Mouse (Mus musculus) spleen, postnatal 4 days (tissue): ENCODE measurements around the gene Arl4c.
A peak's percentile ranks its signal among the peaks of the same experiment; 100 is the strongest.

Experiments
- DNase-seq, 2 experiments: peaks; one replicate each; pipeline ENCODE4 v3.0.0; 2022; ENCODE audit warnings: low spot score in 2 of 2

Arl4c gene

GRCm38 (mm10) chr1:88701870-88702661 lies at the start of gene Arl4c:
Gene Arl4c (minus strand): TSS chr1:88702221.
- peak; percentile 71 to 87 for DNase-seq

GRCm38 (mm10) chr1:88751332-88751731 lies 49.3 kb upstream of the Arl4c start:
- DNase-seq, result no peak

DNA sequence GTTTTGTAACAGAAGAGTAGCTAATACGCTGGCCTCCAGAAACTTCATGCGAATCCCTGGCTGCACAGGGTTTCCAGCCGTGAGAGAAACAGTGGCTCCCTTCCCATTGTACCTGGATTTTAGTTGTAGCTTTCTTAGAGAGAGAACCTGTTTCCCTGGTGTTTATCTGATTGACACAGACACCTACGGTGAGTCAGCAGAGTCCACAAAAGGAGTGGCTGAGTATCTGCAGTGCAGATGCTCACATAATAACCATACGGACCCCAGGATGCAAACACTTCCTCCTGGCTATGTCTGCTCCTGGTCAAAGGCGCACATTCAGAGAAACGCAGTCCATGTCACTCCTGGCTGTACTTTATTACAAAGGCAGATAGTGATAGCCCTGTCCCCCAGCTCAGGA lies 48.6 kb upstream of the Arl4c start:
- no peak for DNase-seq

- DNase-seq, result no peak
Observed at GRCm38 (mm10) chr1:88750126-88750525, 48.1 kb upstream of the Arl4c start.

DNA sequence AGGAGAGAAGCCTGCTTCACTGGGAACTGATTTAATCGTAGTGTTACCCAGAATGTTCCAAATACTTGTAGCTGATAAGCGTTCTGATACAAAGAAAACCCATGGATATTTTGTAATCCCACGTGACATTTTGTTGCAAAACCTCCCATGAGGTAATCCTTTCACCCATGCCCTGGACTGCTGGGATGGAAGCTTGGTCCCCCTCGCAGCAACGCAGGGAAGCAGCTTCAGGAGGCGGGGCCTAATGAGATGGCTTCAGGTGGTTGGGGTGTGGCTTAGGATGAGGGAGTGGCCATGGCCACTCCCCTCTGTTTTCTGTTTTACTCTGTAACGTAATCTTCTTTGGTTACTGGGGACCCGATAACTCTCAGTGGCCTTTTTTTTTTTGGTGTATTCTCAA lies 47.1 kb upstream of the Arl4c start:
- no peak for DNase-seq

DNA sequence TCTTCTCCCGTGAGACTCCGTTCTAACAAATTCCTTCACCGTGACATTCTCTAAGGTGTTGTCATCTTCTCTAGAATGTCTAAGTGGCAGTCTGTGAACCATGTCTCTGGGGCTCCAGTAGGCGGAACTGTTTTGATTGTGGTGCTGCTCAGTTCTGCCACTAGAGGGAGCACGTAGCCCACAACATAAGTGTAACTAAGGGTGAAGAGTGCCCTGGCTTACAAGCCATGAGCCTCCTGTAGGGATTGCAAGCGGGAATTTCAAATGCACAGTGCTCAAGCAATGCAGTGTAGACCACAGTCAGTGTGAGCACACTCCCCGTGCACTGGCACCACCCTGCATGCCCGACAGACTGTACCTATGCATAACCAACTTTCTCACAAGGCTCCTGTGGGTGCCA lies 43.2 kb upstream of the Arl4c start:
- peak; percentile 57 to 73 for DNase-seq

- DNase-seq, result no peak
Observed at GRCm38 (mm10) chr1:88744261-88744660, 42.2 kb upstream of the Arl4c start.

- DNase-seq, result no peak
Observed at GRCm38 (mm10) chr1:88742372-88742771, 40.4 kb upstream of the Arl4c start.

DNA sequence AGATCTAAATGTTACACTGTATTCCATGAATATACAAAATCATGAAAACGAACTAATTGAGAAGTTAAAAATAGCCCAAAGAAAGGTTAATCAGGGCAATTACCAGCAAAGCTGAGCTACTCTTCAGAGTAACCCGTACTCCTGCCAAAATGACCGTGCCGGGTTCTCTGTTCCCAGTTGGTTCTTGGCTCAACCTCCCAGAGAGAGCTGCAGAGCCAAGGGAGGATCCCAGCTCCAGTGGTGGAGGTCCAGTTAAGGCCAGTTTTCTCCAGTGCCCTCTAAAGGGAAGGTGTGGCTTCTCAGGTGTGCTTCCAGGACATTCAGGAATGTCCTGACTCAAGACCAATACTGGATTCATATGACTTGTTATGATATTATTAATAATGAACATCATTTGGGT lies 37.5 kb upstream of the Arl4c start:
- no peak for DNase-seq

GRCm38 (mm10) chr1:88738931-88739330 lies 36.9 kb upstream of the Arl4c start:
- no peak for DNase-seq

DNA sequence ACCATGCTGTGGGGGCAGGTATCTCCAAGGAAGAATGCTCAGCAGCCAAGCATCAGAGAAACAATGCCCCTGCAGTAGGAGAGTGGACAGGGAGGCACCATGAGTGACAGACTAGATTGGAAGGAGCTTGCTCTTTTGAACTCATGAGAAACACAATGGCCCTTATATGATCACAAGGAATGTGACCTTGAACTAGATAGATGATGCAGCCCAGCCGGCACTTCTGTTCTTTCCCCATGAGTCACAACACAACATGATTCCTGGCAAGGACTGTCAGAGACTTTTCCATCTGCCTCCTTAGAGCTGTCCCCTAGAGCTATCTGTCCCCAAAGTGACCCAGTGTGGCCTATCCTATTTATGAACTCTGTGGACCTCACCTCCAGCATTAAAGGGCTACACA lies 27.5 kb upstream of the Arl4c start:
- no peak for DNase-seq

DNA sequence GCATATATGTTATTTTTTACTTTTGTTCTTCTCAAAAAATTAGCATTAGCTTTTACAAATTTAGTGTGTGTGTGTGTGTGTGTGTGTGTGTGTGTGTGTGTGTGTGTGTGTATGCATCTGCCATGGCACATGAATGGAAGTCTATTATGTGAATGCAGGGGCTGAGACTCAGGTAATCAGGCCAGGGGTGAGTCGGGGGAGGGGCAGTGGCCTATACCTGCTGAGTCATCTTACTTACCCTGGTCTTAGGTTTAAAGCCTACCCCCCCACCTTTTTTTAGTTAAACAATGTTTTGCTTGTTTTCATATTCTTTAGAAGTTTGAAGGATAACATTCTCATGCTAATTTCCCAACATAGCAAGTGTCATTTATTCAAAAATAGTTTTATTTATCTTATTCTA lies 25.3 kb upstream of the Arl4c start:
- no peak for DNase-seq

- no peak for DNase-seq
Observed at GRCm38 (mm10) chr1:88725716-88726115, 23.7 kb upstream of the Arl4c start.

GRCm38 (mm10) chr1:88720626-88721229 lies 18.7 kb upstream of the Arl4c start:
- no peak for DNase-seq

- no peak for DNase-seq
Observed at GRCm38 (mm10) chr1:88718563-88718962, 16.5 kb upstream of the Arl4c start.

DNA sequence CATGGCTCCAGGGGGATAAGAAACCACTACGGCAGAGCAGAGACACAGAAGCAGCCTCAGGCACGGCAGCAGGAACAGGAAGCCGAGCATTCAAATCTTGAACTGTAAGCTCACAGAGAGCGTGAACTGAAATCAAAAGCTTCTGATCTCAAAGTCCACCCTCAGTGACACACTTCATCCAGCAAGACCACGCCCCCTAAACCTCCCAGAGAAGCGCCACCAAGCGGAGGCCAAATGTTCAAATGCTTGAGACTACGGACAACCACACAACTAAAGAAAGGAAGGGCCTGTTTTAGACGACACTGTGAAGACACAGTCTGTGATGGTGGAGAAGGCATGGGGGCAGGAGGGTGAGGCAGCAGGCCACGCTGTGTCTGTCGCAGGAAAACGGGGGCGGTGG lies 15.7 kb upstream of the Arl4c start:
- no peak for DNase-seq

DNA sequence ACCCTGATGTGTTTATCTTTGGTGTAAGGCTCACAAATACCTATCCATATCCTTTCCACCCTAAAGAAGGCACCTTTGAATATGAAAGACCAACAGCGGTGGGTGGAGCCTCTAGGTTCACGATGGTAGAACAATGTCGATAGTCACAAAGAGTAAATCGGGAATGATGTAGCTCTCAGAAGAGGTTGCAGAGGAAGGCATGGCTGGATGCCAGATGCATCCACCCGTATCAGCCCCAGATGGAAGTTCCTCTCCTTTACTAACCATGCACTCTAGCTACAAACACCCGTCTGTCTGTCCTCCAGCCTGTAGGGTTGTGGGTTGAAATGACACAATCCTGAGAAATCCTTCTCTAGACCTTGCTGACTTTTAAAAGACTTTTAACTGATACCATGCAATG lies 10.0 kb upstream of the Arl4c start:
- DNase-seq, result no peak

DNA sequence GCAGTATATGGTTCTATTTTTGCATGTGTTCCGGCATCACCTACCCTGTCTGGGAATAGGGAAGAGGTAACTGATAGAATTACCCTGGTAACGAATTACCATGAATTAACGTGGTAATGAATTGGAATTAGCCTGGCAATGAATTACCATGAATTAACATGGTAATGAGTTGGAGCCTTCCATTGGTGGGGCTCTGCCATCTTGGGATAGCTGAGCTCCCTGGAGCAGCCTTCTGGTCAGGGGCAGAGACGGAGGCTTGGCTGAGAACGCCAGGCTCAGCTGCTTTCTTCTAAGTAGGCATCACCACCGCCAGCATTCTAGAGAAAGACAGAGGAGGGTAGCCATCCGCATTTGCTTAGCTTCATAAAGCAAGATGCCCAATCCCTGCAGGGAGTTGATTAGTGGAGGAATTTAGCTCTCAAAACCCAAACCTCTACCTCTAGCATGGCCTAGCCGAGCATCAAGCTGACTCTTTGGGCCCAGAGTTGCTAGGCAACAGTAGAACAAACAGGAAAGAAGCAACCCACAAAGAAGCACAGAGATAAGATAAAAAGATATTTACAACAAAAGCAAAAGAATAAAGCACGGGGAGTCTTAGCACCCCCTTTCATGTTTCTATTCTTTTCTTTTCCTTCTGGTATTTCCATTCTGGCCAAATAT lies 6.8 kb upstream of the Arl4c start:
- no peak for DNase-seq

GRCm38 (mm10) chr1:88708191-88708590 lies 6.2 kb upstream of the Arl4c start:
- DNase-seq, result no peak

- DNase-seq, result no peak
Observed at GRCm38 (mm10) chr1:88707536-88707935, 5.5 kb upstream of the Arl4c start.

GRCm38 (mm10) chr1:88705799-88706198 lies 3.8 kb upstream of the Arl4c start:
- peak; percentile 78 to 93 for DNase-seq

GRCm38 (mm10) chr1:88705050-88705449 lies 3.0 kb upstream of the Arl4c start:
- peak; percentile 36 to 66 for DNase-seq
